Mouse (Mus musculus) ES-Bruce4 (cell line): ENCODE data around the gene St6galnac3.

Experiments used
- CTCF ChIP-seq: IDR thresholded peaks from one replicate; pipeline ENCODE4 v1.8.1; 2011; ENCODE audit warnings: low read depth, low read length
- EP300 ChIP-seq: IDR thresholded peaks from 2 replicates; pipeline ENCODE4 v1.6.1; 2011; ENCODE audit warnings: low read depth, low read length; ENCODE audit not compliant: insufficient read depth

- TF ChIP-seq CTCF (no peak), EP300 (no peak)
Measured at GRCm38 (mm10) chr3:153566100-153566499, 158.9 kb downstream of the St6galnac3 start.
